Mouse (Mus musculus) heart, embryonic 10.5 days (tissue): Measurements from ENCODE around the gene Zscan22. TPM values are rescaled to one million over a fixed set of nuclear protein-coding genes. Genes with fewer than 3 reads are reported as not detected.
A peak's percentile ranks its signal among the peaks of the same experiment; 100 is the strongest.
"Not testable (repeated sequence)": the region's sequence is repeated elsewhere in the genome, so short reads cannot be mapped to it uniquely, and the experiment has no call there.

Experiments used
- DNase-seq: peaks from one replicate; pipeline ENCODE4 v3.0.0-alpha.2; 2017; ENCODE audit warnings: low spot score
- H3K27ac ChIP-seq: fragments of 300-500 bp; sonication (generic); 2 replicates; pipeline ENCODE4 v1.5.1; 2016; ENCODE audit warnings: mild to moderate bottlenecking
- H3K27me3 ChIP-seq: fragments of 300-500 bp; sonication (generic); 2 replicates; pipeline ENCODE4 v1.6.1; 2016; ENCODE audit warnings: mild to moderate bottlenecking; ENCODE audit not compliant: poor library complexity, insufficient read depth, severe bottlenecking
- H3K36me3 ChIP-seq: fragments of 300-500 bp; sonication (generic); 2 replicates; pipeline ENCODE4 v1.6.1; 2016; ENCODE audit warnings: mild to moderate bottlenecking, moderate library complexity
- H3K4me1 ChIP-seq: fragments of 300-500 bp; sonication (generic); 2 replicates; pipeline ENCODE4 v1.6.1; 2016; ENCODE audit warnings: mild to moderate bottlenecking
- H3K4me3 ChIP-seq: fragments of 300-500 bp; sonication (generic); 2 replicates; pipeline ENCODE4 v1.5.1; 2016; ENCODE audit warnings: mild to moderate bottlenecking, moderate library complexity
- H3K9me3 ChIP-seq: fragments of 300-500 bp; sonication (generic); 2 replicates; pipeline ENCODE4 v1.6.1; 2016; ENCODE audit warnings: mild to moderate bottlenecking, moderate library complexity
- WGBS: fragments of 180-500 bp; shearing (Covaris S2); methylation state at CpG from one replicate; pipeline ENCODE4 v1.1.7; 2016; 5-methylcytosine and 5-hydroxymethylcytosine counted together
- polyA plus RNA-seq: library from polyadenylated mRNA; unstranded; fragments of >200 nt; fragmentation: Nextera tagmentation; extraction: Ambion mirVana; gene quantifications from 2 replicates; pipeline ENCODE4 v1.2.1, GENCODE M21; 2016

Gene Zscan22
- polyA plus RNA-seq, 1 experiment from 2014 or later = 14.8 TPM

DNA sequence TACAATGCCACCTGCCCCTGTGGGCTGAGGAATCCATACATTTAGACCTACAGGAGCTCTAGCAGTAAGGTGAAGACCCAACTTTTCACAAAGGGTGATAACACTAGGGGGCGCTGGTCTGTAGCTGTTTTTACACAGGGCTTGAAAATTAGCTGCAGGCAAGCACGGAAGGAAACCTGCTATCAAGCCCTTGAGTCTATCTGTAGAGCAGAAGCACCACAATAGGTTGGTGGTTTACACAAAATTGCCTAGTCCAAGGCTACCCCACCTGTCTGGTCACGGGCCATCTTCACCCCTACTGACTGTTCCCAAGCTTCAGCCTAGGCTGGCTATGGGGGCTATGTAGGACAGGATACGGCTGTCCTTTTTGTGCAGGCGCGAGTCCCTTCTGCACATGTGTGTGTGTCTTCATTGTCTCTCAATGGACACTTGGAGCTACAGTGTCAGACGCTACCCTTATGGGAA is 11.9 kb downstream of the Zscan22 start:
- peak; percentile 86 for DNase-seq
- H3K36me3 ChIP-seq = peaks cover 41% of the 10 kb centered on the region
- H3K27ac ChIP-seq = peak overlapping the region; percentile 91
- no peaks in the 10 kb centered on the region for H3K27me3 ChIP-seq
- H3K4me3 ChIP-seq = peak overlapping the region; percentile 62
- H3K4me1 ChIP-seq = 0 out of 2 replicates have a peak, but pooled peaks cover 7% of the 10 kb centered on the region
- 34% methylated on average over 7 of the region's 7 CpGs for WGBS
- H3K9me3 ChIP-seq = no peaks in the 10 kb centered on the region

DNA sequence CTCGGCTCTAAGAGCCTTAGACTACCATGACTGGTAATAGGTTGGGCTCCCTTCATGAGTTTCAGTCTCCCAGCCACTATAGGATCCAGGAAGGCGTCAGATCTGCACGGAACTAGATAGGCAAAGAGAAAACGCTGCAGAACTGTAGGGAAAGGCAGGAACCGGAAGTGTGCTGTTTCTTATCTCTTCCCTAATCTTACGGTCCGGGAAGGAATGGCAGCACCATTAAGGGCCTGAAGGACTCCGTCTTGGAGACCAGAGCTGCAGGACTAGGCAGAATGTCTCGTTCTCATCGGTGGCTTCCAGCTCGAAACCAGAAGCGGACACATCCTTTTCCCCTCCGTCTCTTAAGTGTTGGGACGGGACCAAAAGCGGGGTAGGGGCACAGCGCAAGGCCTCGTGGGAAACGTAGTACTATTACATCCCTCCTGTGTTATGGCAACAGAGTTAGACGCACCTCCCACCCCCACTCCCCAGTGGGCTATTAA is 12.6 kb downstream of the Zscan22 start:
- no peaks in the 10 kb centered on the region for H3K27me3 ChIP-seq
- H3K27ac ChIP-seq = peak overlapping the region; percentile 91
- H3K9me3 ChIP-seq = no peaks in the 10 kb centered on the region
- WGBS = 6% methylated on average over 19 of the region's 19 CpGs
- H3K4me3 ChIP-seq = peak overlapping the region; percentile 62
- peaks cover 34% of the 10 kb centered on the region for H3K36me3 ChIP-seq
- H3K4me1 ChIP-seq = 0 out of 2 replicates have a peak, but pooled peaks cover 7% of the 10 kb centered on the region
- peak; percentile 80 for DNase-seq

DNA sequence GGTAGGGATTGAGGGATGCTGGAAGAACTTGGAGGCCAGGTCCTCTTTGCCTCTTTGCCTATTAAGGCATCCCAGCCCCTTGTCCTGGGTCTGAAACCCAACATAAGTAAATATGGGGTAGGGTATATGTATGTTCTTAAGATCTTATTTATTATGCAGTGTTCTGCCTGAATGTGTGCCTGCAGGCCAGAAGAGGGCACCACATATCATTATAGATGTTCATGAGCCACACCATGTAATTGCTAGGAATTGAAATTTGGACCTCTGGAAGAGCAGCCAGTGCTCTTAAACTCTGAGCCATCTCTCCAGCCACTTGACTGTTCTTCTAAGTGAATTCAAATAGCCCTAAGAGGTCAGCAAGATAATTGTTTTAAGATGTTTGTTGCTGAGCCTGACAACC is 15.9 kb downstream of the Zscan22 start:
- Histone ChIP-seq H3K27ac (no peak overlapping the region), H3K4me3 (no peak overlapping the region), H3K36me3 (peaks cover 2% of the 10 kb centered on the region; the same call in 1 of the 2 replicates), H3K27me3 (no peaks in the 10 kb centered on the region), H3K9me3 (no peaks in the 10 kb centered on the region), H3K4me1 (0 out of 2 replicates have a peak, but pooled peaks cover 7% of the 10 kb centered on the region)
- no peak for DNase-seq

DNA sequence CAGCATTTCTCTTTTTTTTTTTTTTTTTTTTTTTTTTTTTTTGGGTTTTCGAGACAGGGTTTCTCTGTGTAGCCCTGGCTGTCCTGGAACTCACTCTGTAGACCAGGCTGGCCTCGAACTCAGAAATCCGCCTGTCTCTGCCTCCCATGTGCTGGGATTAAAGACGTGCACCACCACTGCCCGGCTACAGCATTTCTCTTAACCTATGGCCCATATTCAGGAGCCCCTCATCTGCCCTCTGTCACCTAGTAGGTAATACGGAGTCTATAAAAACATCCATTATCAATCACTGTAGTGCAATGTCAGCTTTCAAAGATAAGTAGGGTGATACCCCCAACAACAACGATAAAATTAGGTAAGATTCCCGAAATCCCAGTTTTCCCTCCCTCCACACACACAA is 22.9 kb downstream of the Zscan22 start:
- 77% methylated on average over 7 of the region's 8 CpGs for WGBS
- H3K4me3 ChIP-seq, DNase-seq, H3K9me3 ChIP-seq, H3K27ac ChIP-seq, H3K27me3 ChIP-seq: not testable (repeated sequence)
- Histone ChIP-seq H3K36me3 (peaks cover 24% of the 10 kb centered on the region), H3K4me1 (peaks cover 14% of the 10 kb centered on the region; the same call in 1 of the 2 replicates)

DNA sequence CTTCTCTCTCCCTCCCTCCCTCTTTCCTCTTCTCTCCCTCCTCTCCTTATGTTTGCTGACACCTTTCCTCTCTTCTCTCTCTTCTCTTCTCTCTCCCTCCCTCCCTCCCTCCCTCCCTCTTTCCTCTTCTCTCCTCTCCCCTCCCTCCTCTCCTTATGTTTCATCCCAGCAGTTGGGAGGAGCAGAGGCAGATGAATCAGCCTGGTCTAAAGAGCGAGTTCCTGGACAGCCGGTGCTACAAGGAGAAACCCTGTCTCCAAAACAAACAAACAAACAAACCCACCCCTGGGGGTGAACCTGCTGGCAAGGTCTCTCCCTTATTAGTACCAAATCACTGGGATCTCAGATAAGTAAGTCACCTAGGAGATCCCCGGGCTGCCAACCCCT is 23.7 kb downstream of the Zscan22 start:
- 0% methylated on average over 3 of the region's 3 CpGs for WGBS
- no peak for DNase-seq
- peak overlapping the region; percentile 96 for H3K27ac ChIP-seq
- H3K4me3 ChIP-seq = peak overlapping the region; percentile 95
- peaks cover 14% of the 10 kb centered on the region; the same call in 1 of the 2 replicates for H3K4me1 ChIP-seq
- H3K36me3 ChIP-seq = peaks cover 33% of the 10 kb centered on the region
- H3K27me3 ChIP-seq = no peaks in the 10 kb centered on the region
- no peaks in the 10 kb centered on the region for H3K9me3 ChIP-seq

DNA sequence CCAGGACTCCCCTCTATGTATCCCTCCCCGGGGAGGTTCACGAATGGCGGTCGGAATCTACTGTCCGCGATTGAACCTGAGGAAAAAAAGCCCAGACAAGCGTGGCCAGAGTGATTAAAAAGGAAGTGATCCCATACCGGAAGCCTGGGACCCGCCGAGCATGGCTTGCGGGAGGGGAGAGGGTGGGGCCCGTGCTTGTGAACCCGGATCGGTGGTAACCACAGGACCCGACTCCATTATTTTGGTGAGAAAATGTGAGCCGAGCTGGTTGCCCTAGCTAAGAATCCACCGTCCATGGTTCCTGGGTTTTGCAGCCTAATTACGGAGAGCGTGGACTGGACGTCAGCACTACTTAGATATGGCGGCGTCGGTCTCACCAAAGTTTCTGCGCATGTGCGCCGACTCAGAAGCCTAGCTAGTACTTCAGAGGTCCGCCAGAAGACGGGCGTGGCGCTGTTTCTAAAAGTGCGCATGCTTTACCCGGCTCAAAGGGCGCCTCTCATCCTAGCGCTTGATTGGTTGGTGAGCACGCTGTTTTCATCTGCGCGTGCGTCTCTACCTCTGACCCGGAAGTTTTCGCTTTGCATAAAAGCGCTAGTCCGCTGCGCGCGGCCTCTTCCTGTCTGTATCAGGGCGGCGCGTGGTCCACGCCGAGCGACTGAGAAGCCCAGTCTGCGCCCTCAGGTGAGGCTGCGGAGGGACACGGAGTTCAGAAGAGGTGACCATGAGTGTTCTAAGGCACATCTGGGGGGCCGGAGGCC is 24.3 kb downstream of the Zscan22 start, which contains the start of gene Rps5:
Gene Rps5, plus strand, starts transcription at position 586 of the 761 bp plus-strand sequence.
- no peaks in the 10 kb centered on the region for H3K27me3 ChIP-seq
- WGBS = under 1% methylated on average over 55 of the region's 55 CpGs

DNA sequence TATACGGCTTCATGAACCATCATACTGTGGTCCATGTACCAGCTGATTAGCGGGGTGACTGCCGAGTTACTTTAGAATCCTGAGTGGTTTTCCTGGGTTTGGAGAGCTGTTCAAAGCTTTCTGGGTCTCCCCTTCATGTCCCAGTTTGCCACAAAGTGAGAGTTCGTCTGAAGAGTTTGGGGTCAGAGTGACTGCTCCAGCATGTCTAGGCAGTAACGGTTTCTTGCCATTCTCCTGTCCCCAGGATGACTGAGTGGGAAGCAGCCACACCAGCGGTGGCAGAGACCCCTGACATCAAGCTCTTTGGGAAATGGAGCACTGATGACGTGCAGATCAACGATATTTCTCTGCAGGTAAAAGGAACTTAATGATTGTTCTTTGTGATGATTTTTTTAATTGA is 25.1 kb downstream of the Zscan22 start:
- Histone ChIP-seq H3K27ac (peak overlapping the region; percentile 96), H3K27me3 (no peaks in the 10 kb centered on the region), H3K36me3 (peaks cover 43% of the 10 kb centered on the region), H3K4me1 (peaks cover 20% of the 10 kb centered on the region), H3K4me3 (peak overlapping the region; percentile 95), H3K9me3 (no peaks in the 10 kb centered on the region)
- DNase-seq = no peak
- WGBS = 2% methylated on average over 8 of the region's 8 CpGs

More for the DNA sequence above, 24.3 kb downstream of the Zscan22 start, which contains the start of gene Rps5:
- peak; percentile 99 for DNase-seq
- no peaks in the 10 kb centered on the region for H3K9me3 ChIP-seq
- peaks cover 14% of the 10 kb centered on the region; the same call in 1 of the 2 replicates for H3K4me1 ChIP-seq
- H3K36me3 ChIP-seq = peaks cover 38% of the 10 kb centered on the region
- peak within 1 kb of the TSS; percentile 96 for H3K27ac ChIP-seq
- H3K4me3 ChIP-seq = peak within 1 kb of the TSS; percentile 95

DNA sequence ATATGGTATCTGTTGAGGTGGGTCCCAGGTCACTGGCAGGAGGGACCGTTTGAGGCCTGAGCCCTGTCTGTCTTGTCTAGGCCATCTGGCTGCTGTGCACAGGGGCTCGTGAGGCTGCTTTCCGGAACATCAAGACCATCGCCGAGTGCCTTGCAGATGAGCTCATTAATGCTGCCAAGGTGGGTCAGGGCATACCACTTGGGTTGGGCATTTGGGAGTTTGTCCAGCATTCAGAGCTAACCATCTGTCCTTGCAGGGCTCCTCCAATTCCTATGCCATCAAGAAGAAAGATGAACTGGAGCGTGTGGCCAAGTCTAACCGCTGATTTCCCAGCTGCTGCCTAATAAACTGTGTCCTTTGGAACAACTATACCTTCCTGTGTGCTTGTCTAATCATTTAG is 28.7 kb downstream of the Zscan22 start:
- no peak overlapping the region for H3K27ac ChIP-seq
- H3K9me3 ChIP-seq = no peaks in the 10 kb centered on the region
- H3K36me3 ChIP-seq = peaks cover 46% of the 10 kb centered on the region
- H3K4me1 ChIP-seq = peaks cover 29% of the 10 kb centered on the region
- 87% methylated on average over 7 of the region's 7 CpGs for WGBS
- H3K4me3 ChIP-seq = no peak overlapping the region
- peaks cover 18% of the 10 kb centered on the region; the same call in 1 of the 2 replicates for H3K27me3 ChIP-seq
- DNase-seq = no peak

DNA sequence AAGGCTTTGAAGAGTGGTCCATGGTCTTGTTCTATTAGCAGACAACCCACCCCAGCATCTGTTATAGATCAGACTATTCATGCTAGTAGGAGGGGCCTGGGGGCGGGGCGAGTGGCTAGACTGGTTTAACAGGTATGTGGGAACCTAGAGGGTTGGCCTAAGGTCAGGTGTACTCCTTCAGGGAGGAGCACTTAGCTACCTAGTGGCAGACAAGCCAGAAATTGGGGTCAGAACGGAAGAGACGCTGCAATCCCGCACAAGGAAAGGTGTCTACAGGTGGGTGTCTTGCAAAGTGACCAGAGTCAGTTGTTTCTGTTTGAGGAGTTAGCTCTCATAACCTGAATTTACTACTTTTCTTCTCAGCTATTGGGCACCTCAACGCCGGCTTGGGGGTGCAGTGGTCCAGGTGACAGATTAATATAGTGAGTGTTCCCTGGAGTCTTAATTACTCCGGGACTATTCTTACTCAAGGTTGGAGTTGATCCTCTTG is 29.6 kb downstream of the Zscan22 start, which contains the start of gene Rnf225:
Gene Rnf225, plus strand, starts transcription at position 226 of the 490 bp plus-strand sequence.
- no peak for DNase-seq

DNA sequence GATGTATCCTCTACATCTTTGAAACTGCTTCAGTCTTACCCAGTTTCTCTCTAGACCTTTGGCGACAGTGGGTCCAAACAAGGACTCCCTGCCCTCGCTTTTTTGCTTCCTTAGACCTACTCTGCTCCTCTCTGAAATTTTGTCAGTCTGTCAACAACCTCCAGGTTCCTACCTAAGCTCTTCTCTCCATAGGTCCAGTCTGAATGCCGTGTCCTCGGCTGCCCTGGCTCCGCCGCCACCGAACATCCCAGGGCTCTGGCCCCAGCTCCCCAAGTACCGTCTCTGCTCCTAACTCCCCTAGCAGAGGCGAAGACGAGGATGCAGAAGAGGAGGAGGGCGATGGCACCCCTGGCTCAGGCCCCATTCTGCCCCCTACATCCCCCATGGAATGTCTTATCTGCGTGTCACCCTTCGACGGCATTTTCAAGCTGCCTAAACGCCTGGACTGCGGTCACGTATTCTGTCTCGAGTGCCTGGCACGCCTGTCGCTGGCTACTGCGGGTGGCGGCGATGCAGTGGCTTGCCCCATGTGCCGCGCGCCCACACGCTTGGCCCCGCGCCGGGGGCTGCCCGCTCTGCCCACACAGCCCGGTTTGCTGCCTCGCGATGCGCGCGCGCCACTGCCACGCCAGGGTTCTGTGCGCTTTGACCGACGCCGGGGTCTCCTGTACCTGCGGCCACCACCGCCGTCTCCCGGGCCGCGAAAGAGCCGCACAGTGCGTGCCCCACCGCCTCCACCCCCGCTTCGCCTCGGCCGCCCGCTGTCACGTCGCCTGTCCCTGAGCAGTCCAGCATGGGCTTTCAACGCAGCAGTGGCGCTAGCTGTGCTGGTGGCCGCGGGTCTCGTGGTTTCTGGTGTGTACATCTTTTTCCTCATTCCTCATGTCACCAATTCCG is 30.3 kb downstream of the Zscan22 start:
- Histone ChIP-seq H3K4me1 (peaks cover 25% of the 10 kb centered on the region), H3K9me3 (no peaks in the 10 kb centered on the region), H3K4me3 (peak overlapping the region; percentile 62), H3K36me3 (peaks cover 46% of the 10 kb centered on the region), H3K27ac (peak overlapping the region; percentile 69), H3K27me3 (peaks cover 18% of the 10 kb centered on the region; the same call in 1 of the 2 replicates)
- no peak for DNase-seq
- 3% methylated on average over 65 of the region's 65 CpGs for WGBS

More for the DNA sequence above, 29.6 kb downstream of the Zscan22 start, which contains the start of gene Rnf225:
- H3K4me1 ChIP-seq = peaks cover 28% of the 10 kb centered on the region
- WGBS = 22% methylated on average over 8 of the region's 8 CpGs
- H3K27me3 ChIP-seq = peaks cover 18% of the 10 kb centered on the region; the same call in 1 of the 2 replicates
- H3K27ac ChIP-seq = peak within 1 kb of the TSS; percentile 69
- H3K36me3 ChIP-seq = peaks cover 46% of the 10 kb centered on the region
- H3K9me3 ChIP-seq = no peaks in the 10 kb centered on the region
- H3K4me3 ChIP-seq = peak within 1 kb of the TSS; percentile 62

DNA sequence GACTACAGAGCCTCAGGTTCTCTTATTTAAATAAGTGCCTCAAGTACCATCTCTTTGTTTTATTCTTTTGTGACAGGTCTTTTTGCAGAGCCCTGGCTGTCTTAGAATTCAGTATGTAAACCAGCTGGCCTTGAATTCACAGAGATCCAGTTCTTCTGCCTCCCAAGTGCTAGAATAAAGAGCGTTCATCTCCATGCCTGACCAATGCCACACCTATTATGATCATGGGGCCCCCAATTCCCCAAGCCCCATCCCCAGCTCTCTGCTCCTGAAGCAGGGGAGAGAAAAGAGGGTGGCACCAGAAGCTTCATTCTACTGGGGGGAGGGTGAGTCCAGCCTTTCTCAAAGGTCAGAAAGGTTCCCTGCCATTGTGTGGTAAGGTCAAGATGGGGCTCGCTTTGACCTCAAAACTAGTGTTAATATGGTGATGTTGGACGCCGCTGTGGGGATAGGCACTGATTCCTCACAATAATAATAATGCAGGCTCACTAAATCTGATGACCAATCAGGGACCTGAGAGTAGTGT is 36.1 kb downstream of the Zscan22 start:
- Histone ChIP-seq H3K27me3 (peaks cover 14% of the 10 kb centered on the region; the same call in 1 of the 2 replicates), H3K27ac (no peak overlapping the region), H3K36me3 (0 out of 2 replicates have a peak, but pooled peaks cover 3% of the 10 kb centered on the region), H3K4me3 (no peak overlapping the region), H3K4me1 (peaks cover 1% of the 10 kb centered on the region; the same call in 1 of the 2 replicates), H3K9me3 (no peaks in the 10 kb centered on the region)
- 81% methylated on average over 4 of the region's 4 CpGs for WGBS
- no peak for DNase-seq

DNA sequence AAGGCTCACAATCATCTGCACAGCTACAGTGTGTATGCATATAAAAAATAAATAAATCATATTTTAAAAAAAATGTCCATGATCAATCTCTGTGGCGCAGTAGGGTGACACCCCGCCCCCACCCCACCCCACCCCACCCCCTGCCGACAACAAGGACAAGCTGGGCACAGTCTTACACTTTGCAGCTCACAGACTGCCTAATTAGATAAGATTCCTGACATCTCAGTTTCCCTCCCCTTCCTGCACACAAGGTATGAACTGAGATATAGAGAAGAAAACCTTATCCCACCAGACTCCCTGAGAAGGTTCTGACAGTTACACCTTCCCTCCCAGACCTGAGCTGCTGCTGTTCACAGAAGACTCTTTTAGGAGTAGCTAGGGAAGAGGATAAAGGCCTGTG is 37.2 kb downstream of the Zscan22 start:
- Histone ChIP-seq H3K4me3 (no peak overlapping the region), H3K9me3 (no peaks in the 10 kb centered on the region), H3K27me3 (0 out of 2 replicates have a peak, but pooled peaks cover 3% of the 10 kb centered on the region), H3K36me3 (no peaks in the 10 kb centered on the region), H3K4me1 (no peaks in the 10 kb centered on the region), H3K27ac (no peak overlapping the region)
- no peak for DNase-seq
- 63% methylated on average over 3 of the region's 3 CpGs for WGBS
